Mouse (Mus musculus): ENCODE data around the gene Pde2a.
"Not testable (repeated sequence)": the region's sequence is repeated elsewhere in the genome, so short reads cannot be mapped to it uniquely, and the experiment has no call there.

Pde2a gene

DNA sequence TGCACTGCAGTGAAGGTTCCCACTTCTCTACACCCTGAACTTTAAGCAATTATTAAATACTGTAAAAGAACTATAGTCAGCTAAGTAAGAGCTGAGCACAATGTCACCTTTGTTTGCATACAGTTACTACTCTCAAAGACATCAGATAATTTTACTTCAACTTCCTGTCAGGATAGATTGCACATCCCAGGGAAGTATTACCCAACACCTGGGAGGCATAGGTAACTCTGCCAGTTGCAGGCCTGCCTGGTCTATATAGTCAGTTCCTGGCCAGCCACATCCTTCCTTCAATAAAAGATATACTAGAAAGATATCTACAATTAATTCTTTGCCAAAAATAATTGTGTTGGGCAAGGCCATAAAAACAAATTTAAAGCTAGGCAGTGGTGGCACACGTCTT is 135.9 kb downstream of the Pde2a start:
- no peak for DNase-seq (ENCODE audit: extremely low read depth, low read depth)

DNA sequence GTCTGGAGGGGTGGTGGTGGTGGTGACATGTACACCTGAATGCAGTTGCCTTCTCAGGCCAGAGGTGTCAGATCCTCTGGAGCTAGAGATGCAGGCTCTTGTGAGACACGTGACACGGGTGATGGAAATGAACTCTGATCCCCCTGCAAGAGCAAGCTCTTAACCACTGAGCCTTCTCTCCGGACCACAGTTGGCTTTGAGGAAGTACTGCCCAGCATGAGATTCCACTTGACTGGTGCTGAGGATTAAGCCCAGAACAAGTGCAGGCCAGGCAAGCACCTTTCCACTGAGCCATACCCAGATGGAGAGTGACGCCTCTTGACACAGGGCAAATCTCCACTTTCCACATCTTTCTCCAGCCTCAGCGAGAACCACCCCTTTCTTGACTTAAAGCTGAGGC is 137.9 kb downstream of the Pde2a start:
- not testable (repeated sequence) for DNase-seq (ENCODE audit: extremely low read depth, low read depth)

All from MEL-GATA-1-ER (cell line).